Mouse (Mus musculus) right cerebral cortex, adult 18-20 months (tissue): ENCODE results near the gene Cubn.

Experiments used
- DNase-seq: peaks from one replicate; pipeline ENCODE4 v3.0.0; 2022; ENCODE audit warnings: mixed read lengths

The Cubn gene

GRCm38 (mm10) chr2:13480744-13481143 is 10.9 kb downstream of the Cubn start:
- DNase-seq, result no peak

DNA sequence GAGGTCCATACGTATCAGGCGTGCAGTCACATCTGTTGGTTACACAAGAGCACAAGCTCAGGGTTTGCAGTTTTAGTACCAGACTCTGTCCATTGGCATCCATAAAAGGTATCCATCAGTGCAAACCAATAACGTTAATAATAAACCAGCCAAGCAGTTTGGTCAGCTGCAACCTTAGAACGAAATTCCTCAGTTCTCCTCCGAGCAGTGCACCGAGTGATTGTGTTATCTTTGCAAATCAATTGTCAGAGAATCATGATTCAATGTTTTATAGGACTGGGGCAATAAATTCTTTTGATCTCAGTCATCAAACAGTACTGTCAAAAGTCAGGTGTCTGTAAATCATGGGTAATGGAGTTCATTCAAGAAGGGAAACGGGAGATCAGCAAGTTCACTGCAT is 12.4 kb downstream of the Cubn start:
- no peak for DNase-seq

- no peak for DNase-seq
Observed at GRCm38 (mm10) chr2:13470108-13470507, 21.5 kb downstream of the Cubn start.

DNA sequence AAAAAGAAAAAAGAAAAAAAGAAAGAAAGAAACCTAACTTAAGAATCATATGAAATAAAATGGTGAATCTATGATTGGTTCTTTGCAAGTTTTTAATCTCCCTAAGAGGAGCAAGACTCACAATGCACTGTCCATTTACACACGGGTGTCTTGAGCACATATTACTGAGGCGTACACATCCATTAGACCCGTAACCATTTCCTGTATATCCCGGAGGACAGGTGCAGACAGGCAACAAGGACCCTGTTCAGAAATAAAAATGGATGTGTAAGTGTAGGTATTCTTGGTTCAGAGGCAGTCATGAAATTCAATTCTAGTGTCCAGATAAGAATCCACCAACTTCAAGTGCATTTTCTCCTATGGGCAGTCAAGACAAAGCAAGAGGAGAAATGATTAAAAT is 22.0 kb downstream of the Cubn start:
- DNase-seq, result no peak

- no peak for DNase-seq
Observed at GRCm38 (mm10) chr2:13466685-13467084, 24.9 kb downstream of the Cubn start.

GRCm38 (mm10) chr2:13458088-13458487 is 33.5 kb downstream of the Cubn start:
- no peak for DNase-seq

- no peak for DNase-seq
Observed at GRCm38 (mm10) chr2:13456821-13457220, 34.8 kb downstream of the Cubn start.

DNA sequence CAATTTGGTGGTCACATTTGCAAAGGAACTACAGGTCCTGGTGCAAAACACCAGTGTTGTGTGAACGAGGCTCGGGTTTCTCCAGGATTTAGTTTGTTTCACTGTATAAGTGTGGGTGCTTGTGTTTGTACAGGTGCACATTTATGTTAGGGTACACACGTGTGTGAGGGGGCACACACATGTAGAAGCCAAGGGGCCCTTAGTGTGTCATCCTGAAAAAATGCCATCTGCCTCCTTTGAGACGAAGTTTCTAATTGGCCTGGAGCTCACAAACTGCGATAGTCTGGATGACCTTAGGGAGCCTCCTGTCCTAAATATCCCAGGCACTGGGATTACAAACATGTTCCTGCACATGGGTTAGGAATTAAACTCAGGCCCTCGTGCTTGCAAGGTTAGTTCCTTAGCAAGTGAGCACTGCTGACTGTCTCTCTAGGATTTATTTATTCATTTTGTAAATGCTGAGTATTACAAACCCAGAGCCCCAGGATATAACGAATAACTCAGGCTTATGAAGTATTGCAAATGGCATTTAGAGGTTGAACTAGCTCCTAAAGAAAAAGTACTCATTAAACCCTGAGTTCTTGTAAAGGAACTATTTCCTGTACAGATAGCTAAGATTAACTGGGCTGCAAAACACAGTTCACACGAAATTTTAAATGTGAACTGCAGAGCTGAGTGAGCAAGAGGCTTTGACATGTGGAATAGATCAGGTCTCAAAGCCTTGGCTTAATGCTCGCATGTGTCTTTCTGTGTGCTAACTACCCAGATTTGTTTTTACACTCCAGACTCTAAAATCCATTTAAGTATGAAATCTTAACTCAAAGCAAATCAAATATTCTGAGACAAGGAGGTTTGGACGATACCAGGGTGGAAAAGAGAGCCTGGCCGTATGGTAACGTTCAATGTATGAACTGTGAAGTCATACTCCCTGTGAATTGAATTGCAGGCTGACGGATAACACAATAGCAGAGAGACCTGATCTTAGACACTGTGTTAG is 39.8 kb downstream of the Cubn start:
- no peak for DNase-seq

- DNase-seq, result no peak
Observed at GRCm38 (mm10) chr2:13450895-13451294, 40.7 kb downstream of the Cubn start.

- DNase-seq, result no peak
Observed at GRCm38 (mm10) chr2:13450470-13450869, 41.1 kb downstream of the Cubn start.

- no peak for DNase-seq
Observed at GRCm38 (mm10) chr2:13445156-13445555, 46.5 kb downstream of the Cubn start.

- DNase-seq, result no peak
Observed at GRCm38 (mm10) chr2:13438983-13439382, 52.6 kb downstream of the Cubn start.

- no peak for DNase-seq
Observed at GRCm38 (mm10) chr2:13438275-13438845, 53.3 kb downstream of the Cubn start.

DNA sequence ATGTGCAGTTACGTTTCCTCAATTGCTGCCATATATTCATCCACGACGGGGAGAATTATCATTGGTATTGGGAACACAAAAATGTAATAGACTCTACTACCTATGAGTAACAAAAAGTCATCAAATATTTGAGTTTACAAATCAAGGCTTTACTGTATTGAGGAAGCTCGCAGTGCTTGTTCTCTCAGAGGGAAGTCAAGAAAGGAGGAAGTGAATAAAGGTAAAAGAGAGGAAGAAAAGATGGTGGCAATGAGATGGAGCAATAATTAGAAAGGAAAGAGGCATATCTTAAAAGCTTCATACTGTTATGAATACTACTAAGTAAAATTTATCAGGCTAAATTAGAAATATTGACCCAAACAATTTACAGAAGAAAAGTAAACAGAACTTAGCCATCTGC is 59.6 kb downstream of the Cubn start:
- no peak for DNase-seq

DNA sequence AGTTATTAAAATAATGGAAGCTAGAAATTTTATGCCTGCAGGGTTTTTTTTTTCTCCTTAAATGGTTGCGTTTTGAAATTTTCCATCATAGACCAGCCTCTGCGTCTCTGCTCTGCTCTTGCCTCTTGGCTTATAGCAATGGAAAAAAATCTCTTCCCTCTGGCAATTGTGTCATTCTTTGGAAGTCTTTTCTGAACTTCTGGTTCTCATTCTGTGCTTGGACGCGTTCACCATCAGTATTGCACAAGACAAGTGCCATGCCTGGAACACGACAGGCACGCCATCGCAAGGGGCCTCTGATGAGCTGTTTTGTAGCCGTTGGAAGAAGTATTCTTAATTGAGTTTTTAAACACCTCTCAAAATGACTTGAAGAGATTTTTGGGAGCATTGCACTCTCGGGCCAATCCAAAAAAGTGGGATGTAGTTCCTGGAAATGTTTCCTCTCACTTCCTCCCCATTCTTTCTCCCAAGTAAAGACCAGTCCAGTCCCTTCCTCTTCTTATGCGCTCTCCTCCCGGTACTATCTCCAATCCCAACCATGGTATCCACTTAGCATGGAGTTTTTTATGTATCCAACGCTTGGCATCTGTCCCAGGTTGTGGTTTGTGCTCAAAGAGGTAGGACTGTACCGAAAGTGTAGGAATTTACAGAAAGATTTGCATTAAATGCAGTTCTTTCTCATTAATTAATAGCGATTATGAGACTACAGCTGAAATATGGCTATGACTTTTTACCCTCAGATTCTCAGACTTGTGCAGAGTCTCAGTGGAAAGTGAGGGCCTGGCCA is 69.4 kb downstream of the Cubn start:
- no peak for DNase-seq

- DNase-seq, result no peak
Observed at GRCm38 (mm10) chr2:13416765-13417524, 74.7 kb downstream of the Cubn start.

DNA sequence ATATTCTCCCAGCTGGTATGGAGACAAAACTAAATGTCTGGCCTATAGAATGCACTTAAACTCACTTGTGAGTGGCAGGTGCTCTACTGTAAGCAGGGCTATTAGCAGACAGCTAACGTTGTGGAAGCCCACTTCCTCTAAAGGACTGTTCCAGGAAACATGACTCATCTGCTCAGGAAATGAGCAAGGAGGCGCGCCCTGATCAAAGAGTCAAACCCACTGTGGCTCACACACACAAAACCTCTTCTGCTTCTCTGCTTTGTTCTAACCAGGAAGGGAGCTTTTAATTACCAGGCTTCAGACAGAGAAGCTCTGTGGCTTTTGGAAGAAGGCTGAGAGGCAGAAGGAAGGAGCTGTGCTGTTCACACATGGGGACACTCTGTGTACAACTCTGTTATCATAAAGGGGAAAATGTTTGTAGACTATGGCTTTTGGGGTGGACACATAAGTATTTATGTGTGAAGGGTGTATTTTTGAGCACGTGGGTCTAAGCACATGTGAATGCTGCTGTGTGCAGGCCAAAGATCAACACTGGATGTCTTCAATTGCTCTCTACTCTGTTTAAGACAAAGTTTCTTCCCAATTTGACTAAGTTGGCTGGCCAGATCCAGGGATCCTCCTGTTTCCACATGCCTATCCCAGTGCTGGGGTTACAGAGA is 78.0 kb downstream of the Cubn start:
- no peak for DNase-seq

DNA sequence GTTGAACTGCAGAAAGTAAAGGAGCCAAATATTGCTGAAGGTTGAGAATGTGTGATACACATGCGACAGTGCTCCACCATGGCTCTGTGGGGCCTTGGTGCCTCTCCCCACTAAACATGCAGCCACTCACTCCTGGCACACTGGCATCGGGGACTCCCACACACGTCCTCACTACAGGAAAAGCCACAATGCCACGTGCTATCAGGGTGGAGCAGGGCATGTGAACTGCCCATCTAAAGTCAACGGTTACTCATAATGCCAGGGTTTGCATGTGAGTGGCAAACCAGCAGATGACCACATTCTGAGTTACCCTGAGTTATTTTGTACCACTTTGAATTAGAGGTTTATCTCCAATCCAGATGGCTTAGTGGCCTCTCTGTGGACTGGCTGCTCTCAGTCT is 81.0 kb downstream of the Cubn start:
- DNase-seq, result no peak

DNA sequence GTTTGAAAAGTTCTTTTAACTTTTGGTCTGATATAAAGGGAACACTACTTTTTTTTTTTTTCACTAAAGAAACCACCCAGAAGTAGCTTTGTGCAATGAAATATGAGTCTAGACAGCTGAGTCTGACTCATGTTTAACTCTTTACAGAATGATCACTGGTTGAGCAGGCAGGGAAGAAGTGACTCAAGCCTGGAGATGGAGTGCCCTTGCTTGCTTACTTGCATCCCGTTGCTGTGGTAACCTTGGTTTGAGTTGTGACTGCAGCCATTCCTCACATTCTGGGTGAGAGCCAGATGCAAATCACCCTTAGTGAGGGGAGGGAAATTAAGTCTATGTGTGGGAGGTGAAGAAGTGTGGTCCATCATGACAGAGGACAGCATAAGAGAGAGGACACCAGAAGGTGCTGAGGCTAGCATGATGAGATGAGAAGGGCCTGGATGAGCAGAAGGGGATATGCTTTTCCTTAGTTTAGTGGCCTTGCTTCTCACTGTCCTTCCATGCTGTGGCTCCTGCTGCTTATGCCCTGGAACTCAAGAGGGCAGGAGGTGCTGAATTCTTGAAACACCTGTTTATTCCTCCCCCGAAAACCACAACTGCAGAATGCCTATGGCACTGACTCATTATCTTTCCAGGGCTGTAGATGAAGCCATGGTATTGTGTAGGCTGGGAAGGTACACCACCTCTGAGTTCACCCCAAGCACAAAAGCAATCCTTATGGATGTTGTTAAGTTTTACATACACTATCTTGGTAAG is 81.7 kb downstream of the Cubn start:
- DNase-seq, result peak; percentile 29

- no peak for DNase-seq
Observed at GRCm38 (mm10) chr2:13408333-13408732, 83.3 kb downstream of the Cubn start.

DNA sequence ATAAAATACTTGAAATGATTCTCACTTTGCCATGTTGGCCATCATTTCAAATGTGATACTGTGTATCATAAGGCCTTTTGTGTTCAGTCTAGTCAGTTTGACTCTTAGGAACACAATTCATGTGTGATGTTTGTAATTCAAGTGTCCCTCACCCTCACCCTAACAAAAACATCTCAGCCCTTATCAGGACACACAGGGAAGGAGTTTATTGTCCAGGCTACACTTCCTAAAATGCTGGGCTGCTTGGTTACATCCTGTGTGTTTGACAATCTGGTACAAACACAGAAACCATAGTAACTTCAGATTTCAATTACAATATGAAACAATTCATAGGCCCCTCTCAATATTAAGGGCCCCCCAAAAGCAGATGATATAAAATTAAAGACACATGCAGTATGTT is 83.9 kb downstream of the Cubn start:
- DNase-seq, result no peak
